Mouse (Mus musculus): ENCODE measurements around the gene Hoxc9.

Hoxc9 gene

DNA sequence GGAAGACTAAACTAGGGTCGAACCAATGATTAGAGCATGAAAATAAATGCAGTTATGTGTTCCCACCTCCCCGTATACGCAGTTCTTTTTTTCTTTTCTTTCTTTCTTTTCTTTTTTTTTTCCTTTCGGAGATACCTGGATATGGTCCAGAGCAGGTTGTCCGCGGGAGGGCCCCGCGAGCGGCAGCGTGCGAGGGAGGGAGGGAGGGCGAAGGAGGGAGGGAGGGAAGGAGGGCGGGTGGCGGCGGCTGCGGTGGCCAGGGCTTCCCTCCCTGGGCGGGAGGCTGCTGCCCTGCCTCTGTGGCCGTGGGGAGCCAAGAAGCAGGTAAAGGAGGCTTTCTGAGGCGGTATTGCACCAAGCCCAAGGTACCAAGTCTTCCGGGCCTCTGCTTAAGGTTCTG is at the start of gene Hoxc9:
TSS of gene Hoxc9 (plus strand) at position 269 of the 400 bp plus-strand sequence.
- no peak for DNase-seq (ENCODE audit: low spot score)

DNA sequence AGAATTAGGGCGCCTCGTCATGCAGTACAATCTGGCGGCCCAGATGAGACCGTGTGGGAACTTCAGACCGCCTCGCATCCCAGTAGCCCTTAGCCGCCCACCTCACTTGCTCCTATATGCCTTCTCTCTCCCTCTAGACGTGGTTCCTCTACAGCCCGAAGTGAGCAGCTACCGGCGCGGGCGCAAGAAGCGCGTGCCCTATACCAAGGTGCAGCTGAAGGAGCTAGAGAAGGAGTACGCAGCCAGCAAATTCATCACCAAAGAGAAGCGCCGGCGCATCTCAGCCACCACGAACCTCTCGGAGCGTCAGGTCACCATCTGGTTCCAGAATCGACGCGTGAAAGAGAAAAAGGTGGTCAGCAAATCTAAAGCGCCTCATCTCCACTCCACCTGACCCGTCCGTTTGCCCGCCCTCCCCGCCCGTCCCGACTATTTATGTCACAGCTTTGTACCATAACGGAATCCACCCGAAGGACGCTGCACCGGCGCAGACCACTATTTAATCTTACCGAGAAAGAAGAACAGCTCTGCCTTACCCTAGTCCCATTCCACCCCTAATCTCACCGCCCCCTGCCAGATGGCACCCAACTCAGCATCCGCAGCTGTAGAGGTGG is 49.1 kb upstream of the Hoxc9 start:
- DNase-seq (ENCODE audit: low spot score) = no peak

DNA sequence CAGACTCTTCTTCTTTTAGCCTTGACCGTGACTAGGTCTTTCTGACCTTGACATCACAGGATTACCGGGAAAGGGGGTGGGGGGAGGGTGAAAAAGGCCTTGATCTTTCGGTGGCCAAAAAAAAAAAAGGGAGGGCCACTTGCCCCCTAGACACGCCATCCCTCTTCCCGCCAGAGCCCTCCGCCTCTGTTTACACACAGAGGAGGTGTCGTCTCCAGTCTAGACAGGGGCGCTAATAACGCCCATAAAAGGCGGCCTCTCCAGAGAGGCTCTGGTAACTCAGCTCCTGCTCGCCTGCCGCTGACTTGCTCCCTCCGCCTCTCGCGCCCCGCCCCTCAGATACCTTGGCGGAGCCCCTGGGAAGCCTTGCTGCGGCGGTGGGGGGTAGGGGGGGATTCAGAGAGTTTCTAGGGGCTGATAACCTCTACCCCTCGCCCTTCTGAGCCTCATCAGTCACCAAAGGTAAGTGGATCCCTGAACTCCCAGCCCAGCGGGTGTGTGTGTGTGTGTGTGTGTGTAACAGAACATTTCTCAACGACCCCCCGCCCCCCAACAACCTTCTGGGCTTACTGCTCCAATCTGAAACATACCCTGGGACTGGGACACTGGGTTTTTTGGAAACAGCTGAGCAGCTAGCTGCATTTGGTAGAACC is 44.4 kb upstream of the Hoxc9 start:
- DNase-seq (ENCODE audit: low spot score) = no peak

DNA sequence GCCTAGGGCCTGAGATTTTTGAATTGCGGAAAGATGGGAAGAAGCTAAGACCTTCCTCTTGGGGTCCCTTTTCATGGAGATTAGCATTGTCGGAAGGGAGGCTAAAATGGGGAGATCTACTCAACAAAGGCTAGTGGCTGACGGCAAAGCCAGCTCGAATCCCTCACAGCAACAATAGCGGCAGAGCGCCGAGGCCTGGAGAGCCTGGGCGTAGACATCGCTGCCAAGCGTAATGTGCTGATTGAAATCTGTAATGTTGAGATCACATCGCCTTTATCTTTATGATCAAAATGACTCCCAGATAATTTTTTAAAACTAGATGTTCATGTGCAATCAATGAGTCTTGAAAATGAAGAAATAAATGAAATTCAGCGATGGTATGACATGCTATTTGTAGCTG is 41.8 kb upstream of the Hoxc9 start:
- no peak for DNase-seq (ENCODE audit: low spot score)

DNA sequence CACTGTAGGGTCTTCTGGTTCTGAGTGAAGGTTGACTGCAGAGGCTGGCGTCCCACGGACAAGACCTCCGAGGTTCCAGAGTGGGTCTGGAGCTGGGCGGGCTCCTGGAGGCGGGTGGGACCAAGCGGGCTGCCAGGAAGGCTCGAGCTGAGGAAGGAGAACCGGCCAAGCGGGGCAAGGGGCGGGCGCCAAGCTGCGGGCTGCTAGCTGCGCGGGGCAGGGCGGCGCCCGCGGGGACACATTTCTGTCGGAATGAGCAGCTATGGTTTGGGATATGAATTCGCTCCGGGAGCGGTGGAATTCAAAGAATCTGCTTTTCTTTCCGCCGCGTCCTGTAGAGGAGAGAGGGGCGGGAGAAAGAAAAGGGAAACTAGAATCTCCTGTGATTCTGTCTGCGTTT is 41.3 kb upstream of the Hoxc9 start:
- no peak for DNase-seq (ENCODE audit: low spot score)

DNA sequence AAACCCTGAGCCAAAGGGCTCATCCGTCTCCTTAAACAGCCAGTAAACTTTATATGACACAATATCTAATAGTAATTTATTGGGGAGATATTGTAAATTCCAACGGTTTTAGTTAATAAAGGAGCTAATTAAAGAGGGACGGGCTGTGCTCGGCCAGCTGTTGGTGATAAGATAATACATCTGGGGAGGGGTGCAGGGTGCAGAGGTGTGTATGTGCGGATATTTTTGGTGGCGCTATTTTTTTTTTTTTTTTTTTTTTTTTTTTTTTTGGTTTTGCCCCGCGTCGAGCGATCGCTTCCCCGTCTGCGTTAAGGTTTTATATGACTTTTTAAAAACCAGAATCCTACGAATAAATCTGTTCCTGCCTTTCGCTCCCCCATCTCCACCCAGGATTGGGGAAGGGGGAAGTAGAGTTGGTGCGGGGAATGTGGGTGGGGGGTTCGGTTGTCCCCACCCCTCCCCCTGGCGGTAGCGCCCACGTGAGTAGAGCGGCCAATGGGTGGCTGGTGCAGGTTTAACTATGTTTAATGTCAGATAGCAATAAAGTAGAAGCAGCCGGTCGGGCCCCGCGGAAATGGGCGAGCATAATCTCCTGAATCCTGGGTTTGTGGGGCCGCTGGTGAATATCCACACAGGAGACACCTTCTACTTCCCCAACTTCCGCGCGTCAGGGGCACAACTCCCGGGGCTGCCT is 39.8 kb upstream of the Hoxc9 start, which contains the start of gene Hoxc12:
TSS of gene Hoxc12 (plus strand) at position 479 of the 694 bp plus-strand sequence.
- DNase-seq (ENCODE audit: low spot score) = no peak

DNA sequence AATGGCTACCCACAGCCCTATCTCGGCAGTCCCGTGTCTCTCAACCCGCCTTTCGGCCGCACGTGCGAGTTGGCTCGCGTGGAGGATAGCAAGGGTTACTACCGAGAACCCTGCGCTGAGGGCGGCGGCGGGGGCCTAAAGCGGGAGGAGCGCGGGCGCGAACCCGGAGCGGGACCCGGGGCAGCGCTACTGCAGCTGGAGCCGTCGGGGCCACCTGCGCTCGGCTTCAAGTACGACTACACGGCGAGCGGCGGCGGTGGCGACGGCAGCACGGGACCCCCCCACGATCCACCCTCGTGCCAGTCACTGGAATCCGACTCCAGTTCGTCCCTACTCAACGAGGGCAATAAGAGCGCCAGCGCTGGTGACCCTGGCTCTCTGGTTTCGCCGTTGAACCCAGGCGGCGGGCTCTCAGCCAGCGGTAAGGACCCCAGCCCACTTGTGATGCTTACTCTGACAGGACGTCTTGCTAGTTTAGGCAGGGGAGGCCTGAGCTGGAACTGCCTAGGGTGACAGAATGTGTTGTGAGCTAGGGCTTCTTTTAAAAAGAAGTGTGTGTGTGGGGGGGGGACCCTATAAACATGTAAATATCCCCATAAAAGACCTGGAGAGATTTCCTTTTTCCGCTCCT is 39.1 kb upstream of the Hoxc9 start:
- DNase-seq (ENCODE audit: low spot score) = no peak

DNA sequence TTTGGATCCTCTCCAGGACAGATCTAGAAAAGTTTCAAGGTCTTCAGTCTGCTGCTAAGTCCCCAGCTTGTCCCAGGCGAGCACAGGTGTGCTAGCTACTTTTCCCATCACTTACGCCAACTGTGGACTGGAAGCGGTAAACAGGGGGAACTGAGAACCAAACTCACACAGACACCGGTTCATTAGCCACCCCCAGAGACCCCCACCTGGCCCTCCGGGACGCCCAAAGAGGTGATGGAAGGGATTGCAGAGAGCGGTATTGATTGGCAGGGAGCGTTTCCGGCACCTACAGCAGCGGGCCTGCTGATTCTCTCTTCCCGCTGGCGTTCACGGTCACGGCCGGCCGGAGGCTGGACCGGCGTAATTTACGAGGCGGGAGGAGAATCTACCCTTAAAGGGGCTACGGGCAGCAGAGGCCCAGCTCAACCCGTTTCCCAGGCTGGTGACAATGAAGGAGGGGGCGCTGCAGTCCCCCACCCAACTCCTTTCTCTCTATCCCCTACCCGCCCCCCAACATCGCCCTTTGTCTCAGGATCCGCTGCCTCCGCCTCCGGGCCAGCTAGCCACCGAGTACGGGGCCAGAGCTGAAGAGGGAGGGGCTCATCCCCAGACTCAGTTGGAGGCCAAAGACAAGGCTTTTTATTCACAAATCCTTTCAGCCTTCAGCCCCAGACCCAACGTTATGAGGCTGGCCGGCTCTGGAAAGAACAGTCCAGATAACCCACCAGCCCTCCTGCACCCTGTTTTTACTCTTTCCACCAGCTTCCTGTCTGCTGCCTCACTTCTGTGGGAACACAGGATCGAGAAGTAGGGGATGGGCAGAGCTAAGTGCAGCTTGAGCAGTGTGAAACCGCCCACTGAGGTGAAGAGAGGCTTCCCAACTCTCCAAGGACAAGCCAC is 36.7 kb upstream of the Hoxc9 start:
- no peak for DNase-seq (ENCODE audit: low spot score)

DNA sequence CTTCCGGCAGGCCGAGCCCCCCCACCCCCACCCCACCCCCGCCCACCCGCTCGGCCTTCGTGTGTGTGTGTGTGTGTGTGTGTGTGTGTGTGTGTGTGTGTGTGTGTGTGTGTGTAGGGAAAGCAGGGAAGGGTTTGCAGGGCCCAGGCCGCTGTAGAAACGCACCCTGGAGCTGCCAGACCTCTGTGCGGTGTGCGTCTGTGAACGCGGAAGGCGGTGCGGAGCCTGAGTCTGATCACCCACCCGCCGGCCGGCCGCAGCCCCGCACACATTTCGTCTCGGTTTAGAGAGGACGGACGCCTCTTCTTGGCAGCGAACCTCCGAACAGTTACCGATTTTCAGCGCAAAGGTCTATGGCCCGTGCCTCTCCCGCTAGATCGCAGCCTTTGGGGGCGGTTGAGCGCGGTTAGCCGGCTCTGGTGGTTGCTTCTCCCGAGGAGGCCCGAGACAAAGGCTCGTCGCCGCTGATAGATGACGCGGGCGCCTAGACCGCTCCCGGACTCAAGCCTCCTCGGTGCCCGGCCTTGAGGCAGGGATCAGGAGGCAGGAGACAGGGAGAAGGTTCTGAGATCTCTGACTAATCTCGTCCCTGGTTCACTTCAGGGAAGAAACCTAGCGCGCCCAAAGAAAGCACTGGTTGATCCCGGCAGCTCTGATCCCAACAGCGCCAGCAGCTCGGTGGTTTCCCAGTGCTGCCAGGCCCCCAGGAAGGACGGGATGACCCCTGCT is 33.3 kb upstream of the Hoxc9 start:
- DNase-seq (ENCODE audit: low spot score) = no peak

DNA sequence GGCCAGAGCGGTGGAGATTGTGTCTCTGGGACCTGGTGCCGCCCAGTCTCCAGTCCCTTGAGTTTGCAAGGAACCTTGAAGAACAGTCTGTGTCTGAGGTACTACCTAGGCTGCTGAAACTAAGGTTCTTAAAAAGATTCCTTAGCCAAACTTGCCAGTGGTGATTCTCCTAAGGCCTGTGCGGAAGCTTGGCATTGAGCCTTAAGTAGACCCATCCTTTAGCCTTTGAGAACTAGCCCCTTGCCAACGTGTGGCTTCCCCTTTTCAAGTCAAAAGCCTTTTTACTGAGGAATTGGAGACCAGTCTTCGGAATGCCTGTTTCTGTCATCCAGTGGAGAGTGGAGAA is 32.8 kb upstream of the Hoxc9 start:
- no peak for DNase-seq (ENCODE audit: low spot score)

DNA sequence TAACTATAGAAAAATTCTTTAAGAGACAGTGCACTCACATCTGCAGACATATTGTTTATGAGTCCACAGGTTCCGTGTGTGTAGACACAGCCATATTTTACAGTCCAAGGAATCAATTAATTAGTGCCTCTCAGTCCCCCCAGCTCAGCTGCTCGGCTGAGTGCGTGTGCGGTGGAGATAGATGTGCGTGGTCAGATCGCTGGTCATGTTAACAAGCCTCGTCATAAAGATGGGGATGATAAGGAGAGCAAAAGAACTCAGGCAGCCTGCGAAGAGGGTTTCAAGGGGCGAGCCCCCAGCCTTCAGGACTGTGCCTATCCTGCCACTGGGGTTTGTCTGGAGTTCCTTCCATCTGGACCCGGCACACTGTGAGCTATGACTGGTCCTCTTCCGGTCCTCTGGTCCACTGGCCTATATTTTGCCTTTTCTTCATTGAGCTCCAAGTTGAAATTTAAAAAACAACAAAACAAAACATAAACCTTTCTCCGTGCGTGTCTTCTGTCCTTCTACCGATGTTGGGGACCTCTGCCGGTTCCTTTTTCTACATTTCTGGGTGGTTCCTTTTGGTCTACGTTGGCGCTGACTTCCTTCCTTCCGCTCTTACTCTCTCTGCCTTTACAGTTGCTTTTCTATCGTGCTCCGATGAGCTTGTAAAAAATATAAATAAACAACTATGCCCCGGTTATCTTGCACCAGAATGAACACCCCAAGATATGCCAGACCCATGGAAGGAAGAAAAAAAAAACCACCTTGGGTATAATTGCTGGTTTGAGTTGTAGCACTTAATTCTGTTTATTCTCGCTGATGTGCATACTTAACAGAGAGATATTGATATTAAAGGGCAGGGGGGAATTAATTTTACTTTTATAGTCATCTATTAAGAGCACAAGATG is 30.8 kb upstream of the Hoxc9 start:
- DNase-seq (ENCODE audit: low spot score) = no peak

DNA sequence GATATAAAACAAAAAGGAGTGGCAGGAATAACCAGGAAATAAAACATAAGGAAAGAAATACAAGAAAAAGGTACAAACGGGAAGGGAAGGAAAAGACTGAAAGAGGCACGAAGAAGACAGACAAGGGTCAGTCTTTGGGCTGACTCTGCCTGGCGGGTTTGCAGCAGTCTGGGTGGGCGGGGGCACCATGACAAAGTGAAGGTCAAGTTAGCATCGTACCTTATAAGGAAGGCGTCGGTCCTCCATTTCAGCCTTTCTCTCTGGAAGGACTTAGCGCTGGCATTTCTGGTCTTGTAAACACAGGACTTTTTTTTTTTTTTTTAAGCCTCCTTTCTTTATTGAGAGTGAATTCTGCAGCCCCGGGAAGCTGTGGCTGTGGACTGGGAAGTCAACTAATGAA is 29.0 kb upstream of the Hoxc9 start:
- no peak for DNase-seq (ENCODE audit: low spot score)

DNA sequence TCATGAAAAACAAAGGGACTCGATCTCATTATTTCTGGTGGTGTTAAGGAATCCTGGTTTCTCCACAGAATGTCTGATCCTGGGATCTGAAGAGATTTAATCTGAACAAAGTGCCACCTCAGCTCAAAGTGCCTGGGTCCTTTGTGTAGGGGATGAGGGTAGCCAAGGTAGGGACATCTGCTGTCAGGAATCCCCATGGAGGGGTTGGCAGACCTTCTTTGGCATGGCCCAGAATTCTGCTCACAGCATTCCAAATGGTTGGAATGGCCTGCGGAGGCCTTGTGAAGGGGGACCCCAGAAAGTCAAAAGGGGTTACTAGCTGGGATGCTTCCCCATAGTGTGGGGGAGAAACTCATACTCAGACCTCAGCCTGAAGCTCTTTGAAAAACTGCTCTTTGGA is 27.4 kb upstream of the Hoxc9 start:
- DNase-seq (ENCODE audit: low spot score) = no peak

DNA sequence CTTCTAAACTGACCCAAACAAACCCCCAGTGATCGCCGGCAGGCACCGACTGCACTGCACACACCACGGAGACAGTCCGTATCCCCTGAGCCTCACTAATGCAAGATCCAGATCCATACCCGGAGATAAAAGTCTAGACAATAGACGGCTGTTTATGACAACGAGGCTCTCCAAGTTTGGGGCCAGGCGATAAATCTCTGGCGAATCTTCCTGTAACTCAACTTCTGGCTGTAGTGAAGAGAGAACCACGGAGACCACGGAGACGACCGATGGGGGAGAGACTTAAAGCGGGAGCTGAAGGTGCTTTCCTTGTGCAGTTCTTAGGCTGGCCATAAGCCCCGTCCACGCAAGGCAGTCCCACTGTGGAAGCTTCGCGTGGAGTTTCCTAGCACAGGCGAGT is 26.5 kb upstream of the Hoxc9 start:
- DNase-seq (ENCODE audit: low spot score) = no peak

DNA sequence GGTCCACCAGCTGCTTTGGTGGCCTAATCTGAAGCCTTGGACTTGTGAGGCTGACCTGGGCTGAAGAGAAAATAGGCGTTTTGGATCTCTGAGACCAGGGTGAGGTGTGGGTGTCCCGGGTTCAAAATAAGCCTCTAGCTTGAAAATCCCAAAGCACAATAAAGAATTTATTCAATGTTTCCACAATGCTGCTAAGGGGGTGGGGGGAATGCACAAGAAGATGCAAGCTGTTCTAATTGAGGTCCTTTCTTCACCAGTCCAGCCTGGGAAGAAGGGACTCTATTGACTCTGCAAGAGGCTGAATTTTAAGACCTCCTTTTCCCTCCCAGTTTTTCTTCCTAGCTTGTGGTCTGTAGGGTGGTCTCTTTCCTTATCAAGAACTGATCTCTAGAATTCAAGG is 25.4 kb upstream of the Hoxc9 start:
- DNase-seq (ENCODE audit: low spot score) = no peak

DNA sequence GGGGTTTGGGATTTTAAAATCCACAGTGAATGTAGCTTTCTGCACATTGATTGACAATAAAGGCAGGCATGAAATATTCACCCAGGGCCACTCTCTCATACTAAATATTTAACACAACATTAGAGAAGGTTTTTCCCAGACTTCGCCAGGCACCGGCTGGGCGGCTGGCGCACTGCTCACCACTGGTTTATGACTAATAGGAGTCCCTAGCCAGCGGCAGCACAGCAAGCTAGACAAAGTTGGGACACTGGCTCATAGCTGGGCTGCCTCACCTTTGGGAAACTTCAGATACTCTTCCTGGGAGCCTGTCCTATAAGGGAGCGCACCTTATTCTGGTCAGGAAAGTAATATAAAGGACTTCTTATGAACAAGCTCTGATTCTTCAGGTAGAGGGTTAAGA is 22.7 kb upstream of the Hoxc9 start:
- no peak for DNase-seq (ENCODE audit: low spot score)

DNA sequence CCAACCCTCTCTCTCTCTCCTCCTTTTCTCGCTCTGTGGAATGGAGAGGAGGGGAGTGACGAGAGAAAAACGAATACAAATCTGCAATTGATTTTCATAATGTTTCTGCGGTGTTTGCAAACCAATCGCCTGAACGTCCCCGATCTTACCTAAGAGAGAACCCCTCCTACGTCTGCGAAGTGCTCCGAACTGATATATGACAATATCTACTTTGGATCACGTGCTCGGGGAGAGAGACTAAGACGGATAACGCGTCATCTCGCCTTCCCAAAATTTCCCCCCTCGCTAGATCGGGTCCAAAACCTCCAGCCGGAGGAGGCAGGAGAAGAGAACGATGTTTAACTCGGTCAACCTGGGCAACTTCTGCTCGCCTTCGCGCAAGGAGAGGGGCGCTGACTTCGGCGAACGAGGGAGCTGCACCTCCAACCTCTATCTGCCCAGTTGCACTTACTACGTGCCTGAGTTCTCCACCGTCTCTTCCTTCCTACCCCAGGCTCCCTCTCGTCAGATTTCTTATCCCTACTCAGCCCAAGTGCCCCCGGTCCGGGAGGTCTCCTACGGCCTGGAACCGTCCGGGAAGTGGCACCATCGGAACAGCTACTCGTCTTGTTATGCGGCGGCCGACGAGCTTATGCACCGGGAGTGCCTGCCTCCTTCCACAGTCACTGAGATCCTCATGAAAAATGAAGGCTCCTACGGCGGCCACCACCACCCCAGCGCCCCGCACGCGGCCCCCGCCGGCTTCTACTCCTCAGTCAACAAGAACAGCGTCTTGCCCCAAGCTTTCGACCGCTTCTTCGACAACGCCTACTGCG is 21.8 kb upstream of the Hoxc9 start, which contains the start of gene Hoxc11:
TSS of gene Hoxc11 (plus strand) at position 236 of the 815 bp plus-strand sequence.
- no peak for DNase-seq (ENCODE audit: low spot score)

DNA sequence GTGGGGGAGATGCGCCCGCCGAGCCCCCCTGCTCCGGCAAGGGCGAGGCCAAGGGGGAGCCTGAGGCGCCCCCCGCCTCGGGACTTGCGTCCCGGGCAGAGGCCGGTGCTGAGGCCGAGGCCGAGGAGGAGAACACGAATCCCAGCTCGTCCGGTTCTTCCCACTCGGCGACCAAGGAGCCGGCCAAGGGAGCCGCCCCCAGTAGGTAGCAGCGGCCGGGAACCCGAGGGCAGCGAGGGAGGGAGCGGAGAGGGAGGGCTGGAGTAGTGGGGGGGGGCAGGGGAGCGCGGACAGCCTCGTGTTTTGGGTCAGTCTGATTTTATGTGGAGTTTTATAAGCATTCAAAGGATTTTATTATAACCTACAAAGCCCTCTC is 21.2 kb upstream of the Hoxc9 start:
- DNase-seq (ENCODE audit: low spot score) = no peak

DNA sequence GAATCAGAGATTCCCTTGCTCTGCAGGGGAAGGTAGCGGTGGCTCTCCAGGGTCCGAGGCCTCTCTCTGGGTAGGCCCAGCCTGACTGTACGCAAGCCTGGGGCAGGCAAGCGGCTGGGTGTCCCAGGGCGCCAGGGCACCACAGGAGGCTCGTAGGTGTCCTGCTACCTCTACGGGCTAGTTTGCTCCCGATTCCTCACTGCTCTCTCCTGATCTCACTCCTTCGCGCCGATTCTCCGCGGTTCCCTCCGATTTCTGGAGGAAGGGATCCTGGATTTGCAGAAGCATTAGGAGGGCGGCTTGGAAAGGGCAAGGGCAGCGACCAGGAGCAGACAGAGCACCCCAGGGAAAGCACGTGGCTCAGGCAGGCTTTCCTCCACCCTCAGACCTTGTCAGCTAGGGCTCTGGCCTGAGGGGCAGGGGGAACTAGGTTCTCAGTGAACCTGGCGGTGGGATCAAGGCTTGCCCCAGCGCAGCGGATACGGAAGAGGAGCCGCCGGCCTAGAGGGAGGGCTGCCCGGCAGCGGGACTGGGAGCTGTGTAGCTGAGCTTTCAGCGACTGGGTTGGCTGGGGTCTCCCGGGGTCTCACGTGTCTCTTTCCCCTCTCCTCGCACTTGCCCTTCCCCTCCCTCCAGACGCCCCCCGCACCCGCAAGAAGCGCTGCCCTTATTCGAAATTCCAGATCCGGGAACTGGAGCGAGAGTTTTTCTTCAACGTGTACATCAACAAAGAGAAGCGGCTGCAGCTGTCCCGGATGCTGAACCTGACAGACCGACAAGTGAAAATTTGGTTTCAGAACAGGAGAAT is 20.2 kb upstream of the Hoxc9 start:
- DNase-seq (ENCODE audit: low spot score) = no peak
